In genomic region chr8:91134070-91134475, GRCm38 (mm10) we compare ENCODE assay signal across 8 mouse cellular contexts.
DNase-seq lines count a peak whose midpoint lies in the region; ATAC-seq and TF ChIP-seq lines count a peak whose summit lies in the region.

No protein-coding gene starts in this region.

- peak overlapping the region; percentile 92 for H3K9ac ChIP-seq in hindbrain, embryonic 13.5 days

- no peaks in the 10 kb centered on the region for H3K27me3 ChIP-seq in Patski
- H3K27me3 ChIP-seq in hindbrain, embryonic 13.5 days = no peaks in the 10 kb centered on the region

- H3K36me3 ChIP-seq in hindbrain, embryonic 13.5 days = peaks cover 16% of the 10 kb centered on the region

- H3K4me1 ChIP-seq in hindbrain, embryonic 13.5 days (replicated peaks) = peaks cover 34% of the 10 kb centered on the region

- peak overlapping the region; percentile 89 for H3K27ac ChIP-seq in hindbrain, embryonic 13.5 days

- POLR2A ChIA-PET in Patski (lab: Charles Lee) = interaction anchor here (1.2 to 1.6 kb wide), 2 partner anchors 8 to 10 kb away, joined by 4 read pairs; no protein-coding TSS in a partner anchor

- WGBS in hindbrain, embryonic 13.5 days = under 1% methylated on average over 24 of the region's 24 CpGs

- peak; percentile 93 for ATAC-seq in Patski
- peak; percentile 99 for ATAC-seq in hindbrain, embryonic 13.5 days (ENCODE audit: low FRiP score)

- in situ Hi-C loops in Patski (cut with MboI; ENCODE audit: low pct_unique_long_range_greater_than_20kb) = no loop called here

- CTCF ChIA-PET in Patski (lab: Charles Lee) = interaction anchor here (2.5 kb wide), 1 partner anchor 16 kb away, joined by 12 read pairs; no protein-coding TSS in a partner anchor

- no peaks in the 10 kb centered on the region for H3K9me3 ChIP-seq in hindbrain, embryonic 13.5 days

- peak overlapping the region; percentile 67 for H3K4me3 ChIP-seq in hindbrain, embryonic 13.5 days

- H3K4me2 ChIP-seq in hindbrain, embryonic 13.5 days = peak overlapping the region; percentile 46

- no peak for TF ChIP-seq CTCF in Patski (IDR thresholded peaks at IDR 0.05)

- DNase-seq in Patski (ENCODE audit: low read depth, low spot score) = peak; percentile 98
- DNase-seq in cerebellum, postnatal 14 days = peak; percentile 100
- peak; percentile 99 to 100 for DNase-seq in frontal cortex, postnatal 14 days (ENCODE audit: low spot score in 2 of 2)
- DNase-seq in layer of hippocampus, postnatal 25 days (ENCODE audit: extremely low spot score in 1 of 2, low spot score in 1 of 2) = peak; percentile 96 to 98
- peak; percentile 100 for DNase-seq in lung, postnatal 25 days (ENCODE audit: low spot score)
- DNase-seq in retina, embryonic 14.5 days (ENCODE audit: low spot score) = peak; percentile 100
- DNase-seq in thymus, postnatal 4 days = peak; percentile 95

Comparison
In these comparisons a context has a peak if more than half of its experiments do, and no peak if none do; other contexts are left out.
1. Peak in every context shown above with its lines: DNase-seq, ATAC-seq, H3K4me3 ChIP-seq and H3K27ac ChIP-seq.